Comparison of ENCODE assay signal across 40 mouse cellular contexts in genomic region chr1:45882076-45882475, GRCm38 (mm10). TPM values are rescaled to one million over a fixed set of nuclear protein-coding genes. Genes with fewer than 3 reads are reported as not detected.
"Had no signal": no experiment of that assay in that cellular context is flagged by ENCODE, and none has a peak within 500 bp of the region (broad histone marks: within the 10 kb centered on the region; RNA-seq: fewer than 3 reads in every experiment).

No protein-coding gene starts in this region.

- H3K36me3 ChIP-seq: heart, embryonic 13.5 days; heart, embryonic 15.5 days; hindbrain, embryonic 13.5 days; hindbrain, embryonic 15.5 days; limb, embryonic 13.5 days; limb, embryonic 15.5 days; liver, embryonic 12.5 days had no signal

- H3K9me3 ChIP-seq: heart, embryonic 13.5 days; heart, embryonic 15.5 days; hindbrain, embryonic 13.5 days; hindbrain, embryonic 15.5 days; limb, embryonic 13.5 days; limb, embryonic 15.5 days; liver, embryonic 12.5 days had no signal

- H3K4me3 ChIP-seq: heart, adult 2 months; heart, embryonic 13.5 days; heart, embryonic 15.5 days; hindbrain, embryonic 13.5 days; hindbrain, embryonic 15.5 days; limb, embryonic 13.5 days; limb, embryonic 15.5 days; liver, embryonic 12.5 days had no signal

- DNase-seq: forebrain, postnatal 0 days; gastrocnemius, postnatal 14 days; gastrocnemius, postnatal 36 days; heart, adult 11 months; heart, adult 2 months; heart, postnatal 14 days; heart, postnatal 36 days; kidney, adult 11 months; kidney, adult 9 months; kidney, postnatal 25 days; layer of hippocampus, adult 9-11 months; layer of hippocampus, postnatal 36 days; left cerebral cortex, postnatal 4 days had no signal

- H3K4me2 ChIP-seq: heart, embryonic 11.5 days; heart, embryonic 13.5 days; heart, embryonic 15.5 days; hindbrain, embryonic 13.5 days; hindbrain, embryonic 15.5 days; limb, embryonic 13.5 days; limb, embryonic 15.5 days; liver, embryonic 12.5 days had no signal

- H3K9ac ChIP-seq: forebrain, postnatal 0 days; heart, embryonic 13.5 days; heart, embryonic 15.5 days; hindbrain, embryonic 13.5 days; hindbrain, embryonic 15.5 days; limb, embryonic 13.5 days; limb, embryonic 15.5 days; liver, embryonic 12.5 days; liver, embryonic 14.5 days had no signal

- H3K27me3 ChIP-seq: heart, embryonic 13.5 days; heart, embryonic 15.5 days; hindbrain, embryonic 13.5 days; hindbrain, embryonic 15.5 days; limb, embryonic 13.5 days; limb, embryonic 15.5 days; liver, embryonic 12.5 days had no signal

- H3K27ac ChIP-seq: heart, adult 2 months; heart, embryonic 13.5 days; heart, embryonic 15.5 days; hindbrain, embryonic 13.5 days; hindbrain, embryonic 15.5 days; hindbrain, postnatal 0 days; limb, embryonic 13.5 days; limb, embryonic 15.5 days; liver, embryonic 12.5 days; liver, embryonic 14.5 days had no signal

- H3K4me1 ChIP-seq: heart, embryonic 13.5 days; heart, embryonic 15.5 days; hindbrain, embryonic 13.5 days; hindbrain, embryonic 15.5 days; limb, embryonic 13.5 days; limb, embryonic 15.5 days had no signal

- ATAC-seq: forebrain, postnatal 0 days; hindbrain, postnatal 0 days; intestine, embryonic 16.5 days; liver, embryonic 12.5 days had no signal

RNA-seq across cellular contexts. Expression of gene Gm5269, which starts 8.0 kb away (rescaled TPM):
- total RNA-seq: forebrain, postnatal 0 days; gastrocnemius, adult 18-20 months; gastrocnemius, adult 8-10 months; gastrocnemius, postnatal 14 days; gastrocnemius, postnatal 36 days; heart, adult 2 months; heart, postnatal 14 days; heart, postnatal 36 days; hematopoietic stem cell, adult 5-6 weeks; hindbrain, postnatal 0 days; layer of hippocampus, adult 18-20 months; layer of hippocampus, adult 8-10 months; layer of hippocampus, postnatal 14 days; layer of hippocampus, postnatal 36 days; left cerebral cortex, adult 18-20 months; left cerebral cortex, adult 8-10 months; left cerebral cortex, postnatal 10 days; left cerebral cortex, postnatal 25 days; left cerebral cortex, postnatal 4 days had no signal
- polyA plus RNA-seq: forebrain, postnatal 0 days; gonadal fat pad, adult 2 months; heart, adult 2 months; heart, embryonic 11.5 days; heart, embryonic 13.5 days; heart, embryonic 15.5 days; heart, postnatal 0 days; hindbrain, embryonic 11.5 days; hindbrain, embryonic 13.5 days; hindbrain, embryonic 15.5 days; hindbrain, postnatal 0 days; intestine, embryonic 14.5 days; intestine, embryonic 16.5 days; large intestine, adult 2 months; limb, embryonic 11.5 days; limb, embryonic 13.5 days; limb, embryonic 15.5 days; liver, embryonic 12.5 days had no signal
